Mouse (Mus musculus): ENCODE measurements around the gene Tgfbr3. TPM values are rescaled to one million over a fixed set of nuclear protein-coding genes. Genes with fewer than 3 reads are reported as not detected.
"Not testable (repeated sequence)": the region's sequence is repeated elsewhere in the genome, so short reads cannot be mapped to it uniquely, and the experiment has no call there.

The Tgfbr3 gene
- polyA plus RNA-seq, 1 experiment: 6.8 TPM

- DNase-seq (ENCODE audit: extremely low spot score in 1 of 2, low spot score in 1 of 2): no peak
Measured at GRCm38 (mm10) chr5:107282561-107283307, 6.7 kb downstream of the Tgfbr3 start.

GRCm38 (mm10) chr5:107279263-107279662 lies 10.2 kb downstream of the Tgfbr3 start:
- DNase-seq (ENCODE audit: extremely low spot score in 1 of 2, low spot score in 1 of 2): no peak

- DNase-seq (ENCODE audit: extremely low spot score in 1 of 2, low spot score in 1 of 2): no peak
Measured at GRCm38 (mm10) chr5:107276186-107276585, 13.2 kb downstream of the Tgfbr3 start.

GRCm38 (mm10) chr5:107272252-107273028 lies 17.0 kb downstream of the Tgfbr3 start:
- DNase-seq (ENCODE audit: extremely low spot score in 1 of 2, low spot score in 1 of 2): no peak

GRCm38 (mm10) chr5:107269006-107269328 lies 20.5 kb downstream of the Tgfbr3 start:
- no peak for DNase-seq (ENCODE audit: extremely low spot score in 1 of 2, low spot score in 1 of 2)

GRCm38 (mm10) chr5:107268121-107269005 lies 21.1 kb downstream of the Tgfbr3 start:
- DNase-seq (ENCODE audit: extremely low spot score in 1 of 2, low spot score in 1 of 2): no peak

DNA sequence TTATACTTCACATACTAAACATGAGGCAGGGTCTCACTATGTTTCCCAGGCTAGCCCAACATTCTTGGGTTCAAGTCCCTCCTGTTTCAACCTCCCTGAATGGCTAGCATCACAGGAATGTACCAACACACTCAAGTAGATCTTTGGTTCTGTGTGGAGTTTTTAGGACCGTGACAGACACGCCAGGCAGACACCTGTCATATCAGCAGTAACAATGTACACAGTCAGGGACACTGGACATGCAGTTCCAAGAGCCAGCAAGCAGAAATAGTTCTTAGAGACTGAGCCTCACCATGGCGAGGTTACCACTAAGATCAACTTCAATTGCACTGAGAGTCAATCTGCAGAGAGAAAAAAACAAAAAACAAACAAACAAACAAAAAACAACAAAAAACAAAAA lies 22.9 kb downstream of the Tgfbr3 start:
- DNase-seq (ENCODE audit: extremely low spot score in 1 of 2, low spot score in 1 of 2): no peak

DNA sequence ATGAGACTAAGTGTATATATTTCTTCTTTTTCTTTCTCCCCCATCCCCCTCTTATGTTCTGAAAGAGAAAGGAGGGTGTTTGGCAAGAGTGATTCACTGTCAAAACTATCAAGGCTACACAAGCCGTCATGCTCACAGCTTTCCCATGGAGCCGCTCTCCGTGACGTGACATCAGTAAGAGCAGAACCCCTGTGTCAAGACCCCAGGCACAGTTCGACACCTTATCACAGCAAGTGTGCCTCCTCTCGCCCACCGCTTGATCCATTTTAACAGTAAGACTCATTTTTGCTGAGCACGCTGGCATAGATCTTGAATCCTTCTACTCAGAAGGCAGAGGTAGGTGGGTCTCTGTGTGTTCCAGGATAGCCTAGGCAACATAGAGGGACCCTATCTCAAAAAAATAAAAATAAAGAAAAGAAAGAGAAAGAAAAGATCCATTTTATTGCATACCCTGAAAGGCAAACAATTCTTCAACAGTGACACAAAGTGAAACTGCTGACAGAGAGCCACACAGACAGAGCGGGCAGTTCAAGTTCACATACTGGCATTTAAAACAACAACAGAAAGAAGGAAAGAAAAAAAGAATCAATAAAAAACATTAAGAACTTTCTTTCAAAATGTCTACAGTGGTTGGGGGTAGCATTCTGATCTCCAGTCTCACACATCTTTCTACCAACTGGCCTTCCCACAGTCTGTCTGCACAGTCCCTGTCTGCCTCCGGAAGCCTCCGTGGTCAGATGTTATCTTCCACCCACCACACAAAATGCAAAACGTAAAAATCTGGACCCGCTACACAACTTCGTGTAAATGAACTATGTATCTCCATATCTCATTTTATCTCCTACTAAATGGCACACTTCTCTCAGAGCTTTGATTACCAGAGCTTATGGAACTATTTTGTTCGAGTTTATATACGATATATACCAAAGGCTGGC lies 24.7 kb downstream of the Tgfbr3 start:
- DNase-seq (ENCODE audit: extremely low spot score in 1 of 2, low spot score in 1 of 2): no peak

GRCm38 (mm10) chr5:107263836-107264235 lies 25.6 kb downstream of the Tgfbr3 start:
- no peak for DNase-seq (ENCODE audit: extremely low spot score in 1 of 2, low spot score in 1 of 2)

DNA sequence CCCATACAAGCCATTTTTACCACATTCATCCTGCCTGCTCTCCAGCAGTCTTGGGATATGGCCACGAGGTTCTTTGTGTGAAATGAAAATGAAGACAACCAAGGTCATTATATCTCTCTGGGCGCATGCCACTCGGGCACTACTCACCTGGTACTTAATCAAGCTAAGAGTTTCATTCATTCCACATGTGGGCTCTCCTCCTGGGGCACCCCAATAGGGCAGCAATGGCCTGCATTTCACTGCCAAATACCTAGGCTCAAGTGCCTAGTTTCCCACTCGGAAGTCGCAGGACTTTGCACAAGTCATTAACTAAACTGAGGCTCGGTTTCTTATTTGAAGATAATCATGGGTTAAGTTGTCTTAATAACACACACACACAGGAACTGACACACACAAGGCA lies 27.5 kb downstream of the Tgfbr3 start:
- no peak for DNase-seq (ENCODE audit: extremely low spot score in 1 of 2, low spot score in 1 of 2)

GRCm38 (mm10) chr5:107260708-107261495 lies 28.5 kb downstream of the Tgfbr3 start:
- DNase-seq (ENCODE audit: extremely low spot score in 1 of 2, low spot score in 1 of 2): no peak

DNA sequence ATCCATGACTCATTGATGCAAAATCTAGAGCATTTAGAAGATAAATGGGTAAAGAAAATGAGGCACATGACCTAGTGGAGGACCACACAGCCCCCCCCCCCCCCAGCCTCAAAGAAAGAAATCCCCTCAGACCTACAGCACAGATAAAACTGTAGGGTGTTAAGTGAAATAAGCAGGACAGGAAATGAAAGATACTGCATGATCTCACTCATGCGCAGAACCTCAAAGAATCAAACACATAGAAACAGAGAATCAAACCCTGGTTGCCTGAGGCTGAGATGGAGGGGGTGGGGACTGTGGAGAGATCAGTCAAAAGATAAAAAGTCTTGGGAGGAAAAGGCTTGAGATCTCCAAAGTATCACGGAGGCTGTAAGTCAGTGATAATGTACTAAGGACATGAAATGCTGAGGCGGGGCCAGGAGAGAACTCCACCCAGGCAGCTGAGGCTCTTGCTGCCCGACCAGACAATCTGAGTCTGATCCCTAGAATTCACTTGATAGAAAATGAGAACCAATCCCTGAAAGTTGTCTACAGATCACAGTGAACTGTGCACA lies 29.9 kb downstream of the Tgfbr3 start:
- no peak for DNase-seq (ENCODE audit: extremely low spot score in 1 of 2, low spot score in 1 of 2)

- DNase-seq (ENCODE audit: extremely low spot score in 1 of 2, low spot score in 1 of 2): no peak
Measured at GRCm38 (mm10) chr5:107253395-107253794, 36.0 kb downstream of the Tgfbr3 start.

- no peak for DNase-seq (ENCODE audit: extremely low spot score in 1 of 2, low spot score in 1 of 2)
Measured at GRCm38 (mm10) chr5:107252435-107252834, 37.0 kb downstream of the Tgfbr3 start.

DNA sequence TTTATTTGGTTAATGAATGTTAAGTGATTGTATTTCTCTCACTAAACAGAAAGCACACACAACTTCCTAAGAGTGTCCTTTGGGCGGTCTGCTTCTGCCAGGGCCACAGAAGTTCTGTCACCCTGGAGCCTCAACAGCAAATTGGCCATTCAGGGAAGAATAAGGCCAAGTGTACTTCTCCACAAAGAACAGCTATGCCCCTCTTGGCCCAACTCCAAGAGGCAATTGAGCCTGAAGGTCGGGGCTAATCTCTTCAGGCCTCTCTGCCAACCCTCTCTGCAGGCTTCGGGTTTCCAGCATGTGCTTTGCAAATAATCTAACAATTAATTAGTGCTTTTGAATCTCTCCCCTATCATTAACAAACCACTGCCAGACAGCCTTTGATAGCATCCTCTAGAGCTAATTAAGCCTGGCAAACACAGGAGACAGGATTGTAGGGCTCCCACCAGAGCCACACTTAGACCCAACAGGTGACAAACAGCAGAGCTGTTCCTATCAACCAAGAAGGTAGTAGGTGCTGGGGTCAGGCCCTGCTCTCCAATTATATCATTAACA lies 37.6 kb downstream of the Tgfbr3 start:
- DNase-seq (ENCODE audit: extremely low spot score in 1 of 2, low spot score in 1 of 2): peak; percentile 29 to 53

GRCm38 (mm10) chr5:107250548-107251272 lies 38.7 kb downstream of the Tgfbr3 start:
- DNase-seq (ENCODE audit: extremely low spot score in 1 of 2, low spot score in 1 of 2): no peak

- DNase-seq (ENCODE audit: extremely low spot score in 1 of 2, low spot score in 1 of 2): no peak
Measured at GRCm38 (mm10) chr5:107248732-107249131, 40.7 kb downstream of the Tgfbr3 start.

- DNase-seq (ENCODE audit: extremely low spot score in 1 of 2, low spot score in 1 of 2): not testable (repeated sequence)
Measured at GRCm38 (mm10) chr5:107248302-107248701, 41.1 kb downstream of the Tgfbr3 start.

Measured in frontal cortex, adult 2 months (tissue).